Mouse (Mus musculus): ENCODE data around the gene Spop. TPM values are rescaled to one million over a fixed set of nuclear protein-coding genes. Genes with fewer than 3 reads are reported as not detected.

Spop gene
- total and polyA plus RNA-seq, 2 experiments from 2014 or later: 70.1 to 213 TPM

GRCm38 (mm10) chr11:95397843-95398835 lies 15.7 kb upstream of the Spop start:
- Histone ChIP-seq H3K4me2 (ENCODE audit: low read depth) (peak overlapping the region; percentile 14; the same call in 1 of the 2 replicates), H3K9ac (no peak overlapping the region), H3K36me3 (ENCODE audit: insufficient read depth) (peaks cover 5% of the 10 kb centered on the region; the same call in 1 of the 2 replicates), H3K4me1 (ENCODE audit: insufficient read depth) (no peaks in the 10 kb centered on the region), H3K9me3 (ENCODE audit: low read length) (no peaks in the 10 kb centered on the region), H3K27me3 (ENCODE audit: insufficient read depth, low read length) (no peaks in the 10 kb centered on the region), H3K4me3 (ENCODE audit: low read depth, low read length) (no peak overlapping the region), H3K27ac (ENCODE audit: low read depth, low read length) (no peak overlapping the region)
- WGBS: 43% methylated on average over 14 of the region's 14 CpGs
- peak; percentile 97 for TF ChIP-seq CTCF (IDR thresholded peaks at IDR 0.05; ENCODE audit: low read depth)
- peak; percentile 87 for DNase-seq
- ATAC-seq: peak; percentile 63

GRCm38 (mm10) chr11:95399520-95400020 lies 14.3 kb upstream of the Spop start:
- ATAC-seq (no peak), DNase-seq (no peak)
- 52% methylated on average over 13 of the region's 13 CpGs for WGBS
- no peaks in the 10 kb centered on the region for H3K4me1 ChIP-seq (ENCODE audit: insufficient read depth)
- no peak overlapping the region for H3K27ac ChIP-seq (ENCODE audit: low read depth, low read length)
- no peaks in the 10 kb centered on the region for H3K36me3 ChIP-seq (ENCODE audit: insufficient read depth)
- no peak overlapping the region for H3K9ac ChIP-seq
- no peak overlapping the region for H3K4me3 ChIP-seq (ENCODE audit: low read depth, low read length)
- H3K4me2 ChIP-seq (ENCODE audit: low read depth): no peak overlapping the region
- TF ChIP-seq CTCF (IDR thresholded peaks at IDR 0.05; ENCODE audit: low read depth): no peak
- no peaks in the 10 kb centered on the region for H3K9me3 ChIP-seq (ENCODE audit: low read length)
- no peaks in the 10 kb centered on the region for H3K27me3 ChIP-seq (ENCODE audit: insufficient read depth, low read length)

- Histone ChIP-seq H3K9ac (no peak overlapping the region), H3K9me3 (ENCODE audit: low read length) (no peaks in the 10 kb centered on the region), H3K4me2 (ENCODE audit: low read depth) (no peak overlapping the region), H3K4me3 (ENCODE audit: low read depth, low read length) (no peak overlapping the region), H3K27ac (ENCODE audit: low read depth, low read length) (no peak overlapping the region), H3K36me3 (ENCODE audit: insufficient read depth) (no peaks in the 10 kb centered on the region), H3K27me3 (ENCODE audit: insufficient read depth, low read length) (no peaks in the 10 kb centered on the region), H3K4me1 (ENCODE audit: insufficient read depth) (no peaks in the 10 kb centered on the region)
- no peak for DNase-seq
- ATAC-seq: no peak
- TF ChIP-seq CTCF (IDR thresholded peaks at IDR 0.05; ENCODE audit: low read depth): no peak
- WGBS: 81% methylated on average over 5 of the region's 5 CpGs
Observed at GRCm38 (mm10) chr11:95401568-95401967, 12.3 kb upstream of the Spop start.

- H3K9me3 ChIP-seq (ENCODE audit: low read length): no peaks in the 10 kb centered on the region
- no peaks in the 10 kb centered on the region for H3K4me1 ChIP-seq (ENCODE audit: insufficient read depth)
- WGBS: 29% methylated on average over 5 of the region's 5 CpGs
- H3K36me3 ChIP-seq (ENCODE audit: insufficient read depth): no peaks in the 10 kb centered on the region
- no peak overlapping the region for H3K27ac ChIP-seq (ENCODE audit: low read depth, low read length)
- TF ChIP-seq CTCF (IDR thresholded peaks at IDR 0.05; ENCODE audit: low read depth): no peak
- no peaks in the 10 kb centered on the region for H3K27me3 ChIP-seq (ENCODE audit: insufficient read depth, low read length)
- ATAC-seq (no peak), DNase-seq (no peak)
- H3K4me2 ChIP-seq (ENCODE audit: low read depth): no peak overlapping the region
- no peak overlapping the region for H3K4me3 ChIP-seq (ENCODE audit: low read depth, low read length)
- H3K9ac ChIP-seq: no peak overlapping the region
Observed at GRCm38 (mm10) chr11:95402196-95402595, 11.7 kb upstream of the Spop start.

- Histone ChIP-seq H3K9ac (no peak overlapping the region), H3K27ac (ENCODE audit: low read depth, low read length) (0 out of 2 replicates have a peak overlapping the region, but pooled peaks have one; percentile 9), H3K4me3 (ENCODE audit: low read depth, low read length) (no peak overlapping the region), H3K27me3 (ENCODE audit: insufficient read depth, low read length) (no peaks in the 10 kb centered on the region), H3K36me3 (ENCODE audit: insufficient read depth) (no peaks in the 10 kb centered on the region), H3K9me3 (ENCODE audit: low read length) (no peaks in the 10 kb centered on the region), H3K4me1 (ENCODE audit: insufficient read depth) (no peaks in the 10 kb centered on the region), H3K4me2 (ENCODE audit: low read depth) (no peak overlapping the region)
- no peak for DNase-seq
- 31% methylated on average over 8 of the region's 8 CpGs for WGBS
- no peak for ATAC-seq
- TF ChIP-seq CTCF (IDR thresholded peaks at IDR 0.05; ENCODE audit: low read depth): no peak
Observed at GRCm38 (mm10) chr11:95402658-95403101, 11.2 kb upstream of the Spop start.

- no peak for TF ChIP-seq CTCF (IDR thresholded peaks at IDR 0.05; ENCODE audit: low read depth)
- ATAC-seq: no peak
- no peak for DNase-seq
- no peak overlapping the region for H3K9ac ChIP-seq
- H3K36me3 ChIP-seq (ENCODE audit: insufficient read depth): no peaks in the 10 kb centered on the region
- H3K27ac ChIP-seq (ENCODE audit: low read depth, low read length): no peak overlapping the region
- H3K9me3 ChIP-seq (ENCODE audit: low read length): no peaks in the 10 kb centered on the region
- no peak overlapping the region for H3K4me2 ChIP-seq (ENCODE audit: low read depth)
- H3K4me1 ChIP-seq (ENCODE audit: insufficient read depth): no peaks in the 10 kb centered on the region
- H3K4me3 ChIP-seq (ENCODE audit: low read depth, low read length): no peak overlapping the region
- 67% methylated on average over 16 of the region's 16 CpGs for WGBS
- no peaks in the 10 kb centered on the region for H3K27me3 ChIP-seq (ENCODE audit: insufficient read depth, low read length)
Observed at GRCm38 (mm10) chr11:95403382-95404340, 10.2 kb upstream of the Spop start.

Measured in forebrain, postnatal 0 days (tissue).